Mouse (Mus musculus) liver, embryonic 14.5 days (tissue): ENCODE data around the gene Edem2.

ENCODE experiments used
- CTCF ChIP-seq: IDR thresholded peaks from 2 replicates; pipeline ENCODE4 v1.5.1; 2016; ENCODE audit warnings: antibody characterized with exemption, low read depth, control low read depth
- EP300 ChIP-seq: IDR thresholded peaks from 2 replicates; pipeline ENCODE4 v1.6.1; 2016; ENCODE audit warnings: antibody characterized with exemption, low read depth

GRCm38 (mm10) chr2:155779066-155779465, 49.8 kb upstream of the Edem2 start:
- TF ChIP-seq EP300 (no peak), CTCF (no peak)
